Comparison of ENCODE assay signal across 29 mouse cellular contexts in genomic region chr12:54676709-54677108, GRCm38 (mm10).
"Had no signal": no experiment of that assay in that cellular context is flagged by ENCODE, and none has a peak within 500 bp of the region (broad histone marks: within the 10 kb centered on the region; RNA-seq: fewer than 3 reads in every experiment).

No protein-coding gene starts in this region.

- DNase-seq: cerebellum, adult 2 months; cerebellum, adult 8-10 months; cerebellum, adult 9-10 months; cerebellum, adult 9-11 months; cerebellum, postnatal 10 days; cerebellum, postnatal 14 days; cerebellum, postnatal 25 days; cerebellum, postnatal 36 days; embryo, embryonic 11 days; forebrain, postnatal 0 days; gastrocnemius, adult 2 months; gastrocnemius, postnatal 10 days; gastrocnemius, postnatal 14 days; gastrocnemius, postnatal 25 days; gastrocnemius, postnatal 36 days; heart, adult 11 months; heart, adult 18-20 months; heart, adult 2 months had no signal

- H3K9me3 ChIP-seq: embryonic facial prominence, embryonic 10.5 days; embryonic facial prominence, embryonic 12.5 days; embryonic facial prominence, embryonic 13.5 days; embryonic facial prominence, embryonic 15.5 days; forebrain, embryonic 10.5 days; forebrain, embryonic 12.5 days; forebrain, embryonic 13.5 days; forebrain, embryonic 15.5 days had no signal

- ATAC-seq: forebrain, embryonic 13.5 days; forebrain, embryonic 14.5 days; forebrain, embryonic 15.5 days; forebrain, embryonic 16.5 days; forebrain, postnatal 0 days had no signal

- H3K4me2 ChIP-seq: embryonic facial prominence, embryonic 12.5 days; embryonic facial prominence, embryonic 13.5 days; embryonic facial prominence, embryonic 15.5 days; forebrain, embryonic 12.5 days; forebrain, embryonic 13.5 days; forebrain, embryonic 15.5 days had no signal

- H3K9ac ChIP-seq: embryonic facial prominence, embryonic 12.5 days; embryonic facial prominence, embryonic 13.5 days; embryonic facial prominence, embryonic 15.5 days; forebrain, embryonic 12.5 days; forebrain, embryonic 13.5 days; forebrain, embryonic 15.5 days; forebrain, postnatal 0 days had no signal

- H3K27me3 ChIP-seq: embryonic facial prominence, embryonic 12.5 days; embryonic facial prominence, embryonic 13.5 days; embryonic facial prominence, embryonic 15.5 days; forebrain, embryonic 12.5 days; forebrain, embryonic 13.5 days; forebrain, embryonic 15.5 days had no signal

- H3K27ac ChIP-seq: embryonic facial prominence, embryonic 10.5 days; embryonic facial prominence, embryonic 12.5 days; embryonic facial prominence, embryonic 13.5 days; embryonic facial prominence, embryonic 15.5 days; forebrain, embryonic 10.5 days; forebrain, embryonic 12.5 days; forebrain, embryonic 13.5 days; forebrain, embryonic 15.5 days; gastrocnemius, adult 2 months; heart, adult 2 months had no signal

- H3K4me3 ChIP-seq: embryonic facial prominence, embryonic 10.5 days; embryonic facial prominence, embryonic 12.5 days; embryonic facial prominence, embryonic 13.5 days; embryonic facial prominence, embryonic 15.5 days; erythroblast, embryonic 14.5 days; forebrain, embryonic 10.5 days; forebrain, embryonic 12.5 days; forebrain, embryonic 13.5 days; forebrain, embryonic 15.5 days; gastrocnemius, adult 2 months; heart, adult 2 months had no signal

- H3K4me1 ChIP-seq: embryonic facial prominence, embryonic 10.5 days; embryonic facial prominence, embryonic 12.5 days; embryonic facial prominence, embryonic 13.5 days; embryonic facial prominence, embryonic 15.5 days; forebrain, embryonic 10.5 days; forebrain, embryonic 12.5 days; forebrain, embryonic 13.5 days; forebrain, embryonic 15.5 days had no signal
